In genomic region chr13:98813596-98814274, GRCm38 (mm10) we compare ENCODE assay signal across 8 mouse cellular contexts. TPM values are rescaled to one million over a fixed set of nuclear protein-coding genes. Genes with fewer than 3 reads are reported as not detected.
A peak's percentile ranks its signal among the peaks of the same experiment; 100 is the strongest.
DNase-seq lines count a peak whose midpoint lies in the region; ATAC-seq and TF ChIP-seq lines count a peak whose summit lies in the region.

No protein-coding gene starts in this region.

- H3K27ac ChIP-seq in layer of hippocampus, adult 2 months, result peak overlapping the region; percentile 93
- peak overlapping the region; percentile 98 for H3K27ac ChIP-seq in intestine, embryonic 16.5 days (ENCODE audit: low read length)
- peak overlapping the region; percentile 96; the same call in 1 of the 2 replicates for H3K27ac ChIP-seq in neural tube, embryonic 13.5 days (replicated peaks)

- WGBS in intestine, embryonic 16.5 days, result 19% methylated on average over 12 of the region's 12 CpGs
- WGBS in neural tube, embryonic 13.5 days, result 26% methylated on average over 12 of the region's 12 CpGs

- TF ChIP-seq CTCF in layer of hippocampus, adult 2 months (conservative IDR thresholded peaks at IDR 0.05), result no peak

- H3K4me1 ChIP-seq in intestine, embryonic 16.5 days (ENCODE audit: control insufficient read depth, insufficient read depth, low read length), result peaks cover 10% of the 10 kb centered on the region
- H3K4me1 ChIP-seq in neural tube, embryonic 13.5 days (replicated peaks), result peaks cover 23% of the 10 kb centered on the region

- H3K9me3 ChIP-seq in intestine, embryonic 16.5 days (ENCODE audit: control insufficient read depth, low read length), result no peaks in the 10 kb centered on the region
- H3K9me3 ChIP-seq in neural tube, embryonic 13.5 days, result no peaks in the 10 kb centered on the region

- H3K27me3 ChIP-seq in intestine, embryonic 16.5 days (replicated peaks; ENCODE audit: control insufficient read depth, insufficient read depth, low read length), result no peaks in the 10 kb centered on the region
- H3K27me3 ChIP-seq in neural tube, embryonic 13.5 days, result no peaks in the 10 kb centered on the region

- peak overlapping the region; percentile 79 for H3K4me3 ChIP-seq in layer of hippocampus, adult 2 months
- peak overlapping the region; percentile 91 for H3K4me3 ChIP-seq in intestine, embryonic 16.5 days (ENCODE audit: low read length)
- peak overlapping the region; percentile 93 for H3K4me3 ChIP-seq in neural tube, embryonic 13.5 days

- peak overlapping the region; percentile 57 for H3K4me2 ChIP-seq in intestine, embryonic 16.5 days (ENCODE audit: low read depth, low read length)
- H3K4me2 ChIP-seq in neural tube, embryonic 13.5 days, result peak overlapping the region; percentile 69

- H3K9ac ChIP-seq in intestine, embryonic 16.5 days (ENCODE audit: low read depth, low read length), result peak overlapping the region; percentile 98
- peak overlapping the region; percentile 95 for H3K9ac ChIP-seq in neural tube, embryonic 13.5 days

- no peaks in the 10 kb centered on the region for H3K36me3 ChIP-seq in intestine, embryonic 16.5 days (ENCODE audit: control insufficient read depth, insufficient read depth, low read length)
- H3K36me3 ChIP-seq in neural tube, embryonic 13.5 days, result no peaks in the 10 kb centered on the region

- no peak for DNase-seq in layer of hippocampus, adult 2 months (ENCODE audit: low spot score in 2 of 2)
- no peak for DNase-seq in layer of hippocampus, postnatal 36 days
- DNase-seq in embryo, embryonic 11 days, result peak; percentile 23
- no peak for DNase-seq in ovary, postnatal 10 days (ENCODE audit: low spot score)
- DNase-seq in layer of hippocampus, adult 9-11 months, result no peak
- DNase-seq in cerebellum, adult 11-12 months, result no peak

- ATAC-seq in intestine, embryonic 16.5 days, result no peak
- ATAC-seq in neural tube, embryonic 13.5 days (ENCODE audit: low read depth), result no peak

RNA-seq across cellular contexts. Expression of gene Fcho2, which starts 1.5 kb away (rescaled TPM):
- total RNA-seq in layer of hippocampus, adult 2 months (2021), result 10 to 100 TPM; 37.7 to 44.8 TPM
- total RNA-seq in layer of hippocampus, postnatal 36 days (2021), result 10 to 100 TPM; 37.3 to 52.1 TPM
- polyA plus RNA-seq in intestine, embryonic 16.5 days (2015; fragmentation: Nextera tagmentation; extraction: Ambion mirVana), result 31.2 and 31.9 TPM in 2 replicates
- 27.9 and 32.5 TPM in 2 replicates for polyA plus RNA-seq in neural tube, embryonic 13.5 days (2015; fragmentation: Nextera tagmentation; extraction: Ambion mirVana)
